Mouse (Mus musculus): ENCODE results near the gene Spp2.

The Spp2 gene

DNA sequence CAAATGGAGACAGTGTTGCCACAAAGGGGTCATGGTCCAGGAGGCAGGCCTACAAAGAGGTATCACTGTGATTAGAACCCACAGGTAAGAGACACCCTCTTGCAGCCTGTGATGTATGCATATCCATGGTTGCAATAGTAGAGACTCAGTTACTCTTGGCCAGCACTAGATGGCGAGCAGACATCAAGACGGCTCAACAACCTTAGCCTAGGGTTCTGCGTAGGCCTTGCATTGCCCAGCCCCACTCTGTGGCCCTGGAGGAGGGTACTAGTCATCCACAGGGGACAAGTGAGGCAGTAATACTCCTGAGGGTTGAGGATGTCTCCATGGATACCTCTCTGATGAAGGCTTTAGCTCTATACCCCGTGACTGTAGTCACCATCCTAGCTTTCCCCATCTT is 59.0 kb downstream of the Spp2 start:
- peak; percentile 19 to 26 for DNase-seq (ENCODE audit: low read depth in 2 of 2, low spot score in 2 of 2)

DNA sequence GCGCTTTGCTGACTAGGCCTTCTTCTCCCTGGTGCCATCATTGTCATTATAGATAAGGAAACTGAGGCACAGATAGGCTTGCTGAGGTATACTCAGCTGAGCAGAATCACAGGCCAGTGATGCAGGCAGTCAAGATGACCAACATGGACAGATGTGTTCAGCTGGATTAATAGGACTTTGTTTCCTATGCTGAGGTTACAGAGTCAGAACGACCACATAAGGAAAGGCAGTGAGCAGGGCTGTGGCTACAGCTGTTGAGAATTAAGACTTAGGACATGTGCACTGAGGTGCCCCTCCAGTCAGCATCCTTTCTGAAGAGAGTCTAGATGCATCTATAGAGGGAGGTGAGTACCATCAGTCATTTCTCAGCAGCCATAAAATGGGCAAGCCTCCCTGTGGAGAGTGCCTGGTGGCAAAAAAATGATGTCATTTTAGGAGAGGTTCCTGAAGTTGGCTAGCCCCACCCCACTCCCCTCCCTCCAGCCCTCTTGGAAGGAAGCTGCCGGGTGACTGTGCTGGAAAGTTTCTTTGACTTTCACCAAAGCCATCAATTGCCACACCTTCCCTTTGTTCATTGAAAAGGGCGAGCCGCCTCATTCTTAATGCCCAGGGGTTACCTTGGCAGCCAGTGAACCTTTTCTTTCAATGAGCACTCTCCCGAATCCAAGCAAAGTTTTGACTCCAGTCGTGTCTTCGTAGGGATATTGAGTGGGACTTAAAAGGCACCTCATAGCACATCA is 59.7 kb downstream of the Spp2 start:
- DNase-seq (ENCODE audit: low read depth in 2 of 2, low spot score in 2 of 2) = no peak

DNA sequence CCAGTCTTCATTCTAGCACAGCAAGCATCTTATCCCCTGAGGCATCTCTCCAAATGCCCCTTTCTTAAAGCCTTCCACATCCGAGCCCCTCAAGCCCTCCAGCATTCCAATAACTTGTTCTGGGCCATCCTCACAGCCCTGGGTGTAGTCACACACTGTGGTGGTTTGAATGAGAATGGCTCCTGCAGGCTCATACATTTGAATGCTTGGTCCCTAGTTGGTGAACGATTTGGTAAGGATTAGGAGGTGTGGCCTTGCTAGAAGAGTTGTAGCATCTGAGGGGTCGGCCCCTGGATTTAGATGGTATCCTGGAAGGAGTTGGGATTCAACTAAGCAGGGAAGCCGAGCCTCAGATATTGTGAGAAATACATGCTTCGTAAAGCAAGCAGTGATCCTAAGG is 61.1 kb downstream of the Spp2 start:
- no peak for DNase-seq (ENCODE audit: low read depth in 2 of 2, low spot score in 2 of 2)

DNA sequence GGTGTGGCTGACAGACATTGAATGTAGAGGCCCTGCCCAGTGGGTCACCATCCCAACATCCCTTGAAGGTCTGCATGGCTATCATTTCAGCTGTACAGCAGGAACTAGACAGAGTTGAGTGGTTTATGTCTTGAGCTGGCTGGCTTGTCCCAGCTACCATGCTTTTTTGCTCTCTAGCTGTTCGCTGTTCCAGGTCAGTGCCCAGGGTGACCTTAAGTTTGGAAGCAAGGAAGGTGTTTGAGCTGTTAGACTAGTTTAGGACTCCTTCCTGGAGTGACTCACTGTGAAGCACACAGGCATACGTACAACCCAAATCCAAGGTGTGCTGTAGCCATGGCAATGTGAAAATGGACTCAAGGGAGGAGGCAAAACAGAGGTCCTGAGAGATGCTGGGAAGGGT is 61.6 kb downstream of the Spp2 start:
- no peak for DNase-seq (ENCODE audit: low read depth in 2 of 2, low spot score in 2 of 2)

DNA sequence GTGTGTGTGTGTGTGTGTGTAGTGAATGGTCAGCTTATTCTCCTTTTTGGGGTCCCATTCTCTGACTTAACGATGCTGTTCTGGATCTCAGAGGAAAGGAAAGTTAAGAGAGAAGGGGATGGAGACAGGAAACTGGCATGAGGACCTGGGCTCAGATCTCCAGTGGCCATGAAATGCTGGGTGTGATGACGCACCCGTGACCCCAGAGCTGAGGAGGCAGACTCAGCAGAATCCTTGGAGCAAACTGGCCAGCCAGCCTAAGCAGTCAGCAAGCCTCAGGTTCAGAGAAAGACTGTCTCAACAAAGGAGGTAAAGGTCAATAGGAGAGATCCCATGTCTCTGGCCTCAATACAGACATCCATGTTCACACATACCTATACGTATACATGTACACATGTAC is 63.0 kb downstream of the Spp2 start:
- DNase-seq (ENCODE audit: low read depth in 2 of 2, low spot score in 2 of 2) = no peak

DNA sequence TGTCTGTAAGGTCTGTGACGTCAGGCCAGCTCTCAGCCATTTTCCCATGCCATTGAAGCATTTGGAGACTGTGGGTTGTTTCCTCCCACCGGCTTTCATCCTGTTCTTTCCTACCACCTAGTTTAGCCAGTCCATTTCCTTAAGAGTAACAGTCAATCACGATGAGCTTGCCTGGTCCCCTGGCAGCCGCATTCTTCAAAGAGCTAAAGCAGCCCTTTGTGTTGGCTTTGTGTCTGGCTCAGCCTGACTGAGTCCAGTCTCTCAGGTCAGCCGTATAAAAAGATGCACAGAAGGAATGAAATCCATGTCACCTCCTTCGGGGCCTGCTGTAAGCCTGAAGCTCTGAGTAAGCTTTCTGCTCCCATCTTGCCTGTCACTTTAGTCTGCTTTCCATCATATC is 65.5 kb downstream of the Spp2 start:
- DNase-seq (ENCODE audit: low read depth in 2 of 2, low spot score in 2 of 2) = no peak

DNA sequence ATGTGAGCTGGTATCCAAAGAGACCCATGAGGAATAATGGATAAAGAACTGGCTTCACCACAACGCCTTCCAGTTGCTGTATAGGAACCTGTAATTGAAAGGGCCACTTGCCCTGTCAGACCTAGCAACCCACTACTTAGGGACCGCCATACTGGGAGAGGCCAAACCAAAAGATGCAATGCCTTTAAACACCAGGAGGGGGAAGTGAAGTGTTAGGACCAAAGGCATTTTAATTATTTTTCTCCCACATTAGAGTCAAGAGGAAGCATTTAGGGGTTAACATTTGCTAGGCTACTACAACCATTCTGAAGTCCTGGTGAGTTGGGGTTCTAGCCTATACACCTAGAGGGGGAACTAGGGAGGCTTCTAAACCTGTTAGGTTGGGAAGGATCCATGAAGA is 67.1 kb downstream of the Spp2 start:
- DNase-seq (ENCODE audit: low read depth in 2 of 2, low spot score in 2 of 2) = no peak

DNA sequence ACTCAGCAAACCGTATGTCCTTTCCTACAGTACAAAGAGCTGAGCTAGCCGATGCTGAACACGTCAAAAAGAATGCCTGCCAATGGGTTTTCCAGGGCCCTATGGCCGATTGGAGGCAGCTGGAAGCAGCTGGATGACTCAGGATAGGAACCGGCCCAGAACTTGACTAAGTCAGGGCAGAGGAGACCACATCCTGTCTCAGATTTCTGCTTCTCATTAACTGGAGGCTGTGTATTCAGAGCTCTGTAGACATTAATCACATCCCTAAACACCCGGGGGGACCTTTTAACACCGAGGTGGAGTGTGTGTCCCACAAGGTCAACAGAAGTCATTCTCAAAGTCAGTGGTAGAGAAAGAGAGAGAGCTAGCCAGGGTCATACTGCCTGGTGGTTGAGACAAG is 67.8 kb downstream of the Spp2 start:
- DNase-seq (ENCODE audit: low read depth in 2 of 2, low spot score in 2 of 2) = peak; percentile 44 to 67

DNA sequence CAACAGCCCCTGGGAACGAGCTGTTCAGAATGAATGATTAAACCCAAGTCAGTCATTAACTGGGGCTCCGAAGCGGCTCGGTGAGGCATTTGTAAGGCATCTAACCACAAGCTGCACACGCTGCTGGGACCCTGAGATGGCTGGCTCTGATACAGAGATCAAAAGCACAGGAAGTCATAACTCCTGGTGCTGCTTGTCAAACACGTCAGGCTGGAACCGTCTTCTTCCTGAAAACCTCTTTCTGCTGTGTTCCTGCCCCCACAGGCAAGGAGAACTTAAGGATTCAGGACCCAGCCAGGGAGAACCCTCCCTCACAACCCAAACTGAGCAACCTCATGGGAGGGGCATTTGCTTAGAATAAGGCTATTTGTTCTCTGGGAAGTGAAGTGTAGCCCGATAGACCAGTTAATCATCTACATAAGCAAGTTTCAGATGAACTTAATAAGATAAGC is 68.8 kb downstream of the Spp2 start:
- peak; percentile 54 to 68 for DNase-seq (ENCODE audit: low read depth in 2 of 2, low spot score in 2 of 2)

Data from CD8-positive naive resting alpha-beta T cell, adult 2 months (primary cell).